Mouse (Mus musculus) R1 (cell line): Measurements from ENCODE around the gene Rnd1.

Source experiments
- DNase-seq: peaks from one replicate; pipeline ENCODE4 v3.0.0-alpha.2; 2018; ENCODE audit warnings: low read depth, low spot score

Rnd1 gene

DNA sequence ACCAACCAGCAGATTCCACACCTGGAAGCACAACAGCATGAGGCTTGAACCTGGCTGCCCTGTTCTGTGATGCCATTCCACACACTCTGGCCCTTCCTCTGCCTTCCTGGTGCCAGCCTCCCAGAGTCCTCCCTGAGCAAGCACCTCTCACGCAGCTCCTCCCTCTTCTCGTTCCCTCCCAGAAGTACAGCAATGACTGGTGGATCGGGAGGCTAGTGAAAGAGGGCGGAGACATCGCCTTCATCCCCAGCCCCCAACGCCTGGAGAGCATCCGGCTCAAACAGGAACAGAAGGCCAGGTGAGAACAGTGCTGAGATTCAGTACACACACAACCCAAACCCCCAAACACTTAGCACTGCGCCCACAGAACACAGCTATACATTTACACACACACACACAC, 37.1 kb downstream of the Rnd1 start:
- DNase-seq, result peak; percentile 96

- DNase-seq, result peak; percentile 67
Measured at GRCm38 (mm10) chr15:98637155-98637554, 40.1 kb downstream of the Rnd1 start.

- no peak for DNase-seq
Measured at GRCm38 (mm10) chr15:98636517-98636916, 40.7 kb downstream of the Rnd1 start.

GRCm38 (mm10) chr15:98635291-98635841, 41.9 kb downstream of the Rnd1 start:
- DNase-seq, result no peak

DNA sequence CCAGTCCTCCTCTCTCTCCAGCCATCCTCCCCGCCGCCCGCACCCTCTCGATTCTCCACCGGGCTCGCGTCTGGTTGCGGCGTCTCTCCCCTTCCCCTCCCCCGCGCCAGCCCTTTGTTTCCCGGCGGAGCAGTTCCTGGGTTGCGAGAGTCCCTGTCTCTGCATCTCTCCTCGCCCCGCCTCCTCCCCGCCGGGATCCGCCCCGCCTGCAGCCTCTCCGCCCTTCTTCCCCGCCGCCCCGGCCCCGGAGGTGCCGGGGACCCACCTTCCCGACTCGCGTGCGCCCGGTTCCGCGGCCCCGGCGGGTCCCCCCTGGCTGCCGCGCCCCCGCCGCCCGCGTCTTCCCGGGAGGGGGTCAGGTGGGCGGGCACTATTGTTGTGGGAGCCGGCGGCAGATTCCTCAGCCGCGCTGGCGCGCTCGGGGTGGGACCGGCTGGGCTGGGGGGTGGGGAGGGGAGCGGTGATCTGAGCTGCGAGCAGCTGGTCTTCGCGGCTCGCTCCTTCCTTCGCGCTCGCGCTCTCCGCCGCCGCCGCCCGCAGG, 42.6 kb downstream of the Rnd1 start:
- DNase-seq, result peak; percentile 90

DNA sequence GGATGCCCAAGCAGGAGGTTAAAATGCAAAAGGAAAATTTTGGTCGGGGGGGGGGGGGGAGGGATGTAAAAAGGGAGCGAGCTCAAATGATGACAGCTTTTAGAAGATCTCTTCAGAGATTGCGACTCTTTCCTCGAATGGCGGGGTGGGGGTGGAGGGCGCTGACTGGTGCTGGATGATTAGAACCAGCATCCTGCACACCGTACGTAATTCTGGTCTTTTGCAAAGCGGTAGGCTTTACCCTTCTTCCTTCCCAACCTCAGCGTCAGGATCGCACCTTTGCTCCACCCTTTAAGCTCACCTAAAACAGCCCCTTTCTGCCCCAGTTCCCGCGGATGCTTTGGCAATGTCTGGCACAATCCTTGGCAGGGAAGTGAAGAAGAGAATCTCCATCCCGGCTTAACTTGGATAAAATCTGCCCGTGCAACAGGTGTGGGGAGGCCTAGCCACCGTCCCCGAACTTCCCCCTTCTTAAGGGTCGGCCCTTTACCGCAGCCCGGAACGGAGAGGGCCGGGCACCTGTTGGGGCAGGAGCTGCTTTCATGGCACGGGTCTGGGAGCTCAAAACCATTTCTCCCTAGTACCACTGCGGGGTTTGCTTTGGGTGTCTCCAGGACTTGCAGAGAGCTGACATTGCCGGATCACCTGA, 43.3 kb downstream of the Rnd1 start:
- no peak for DNase-seq

DNA sequence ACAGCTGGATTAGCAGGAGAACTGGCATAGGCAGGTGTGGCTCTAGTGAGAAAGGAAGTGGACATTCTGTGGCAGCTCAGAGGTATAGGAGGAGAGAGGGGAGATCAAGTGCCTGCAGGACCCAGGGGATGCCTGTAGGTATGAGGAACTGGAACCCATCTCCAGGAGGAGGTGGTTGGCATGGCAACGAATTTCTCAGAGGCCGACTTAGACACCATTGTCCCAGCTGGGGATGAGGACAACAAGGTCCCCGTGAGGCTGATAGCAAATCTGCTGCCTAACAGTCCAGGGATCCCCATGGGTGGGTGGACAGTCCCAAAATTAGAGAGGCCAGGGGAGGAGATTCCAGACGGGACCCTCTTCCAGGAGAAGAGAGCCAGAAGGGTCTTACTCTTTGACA, 44.3 kb downstream of the Rnd1 start:
- DNase-seq, result peak; percentile 67

- DNase-seq, result peak; percentile 77
Measured at GRCm38 (mm10) chr15:98632107-98632744, 45.0 kb downstream of the Rnd1 start.

DNA sequence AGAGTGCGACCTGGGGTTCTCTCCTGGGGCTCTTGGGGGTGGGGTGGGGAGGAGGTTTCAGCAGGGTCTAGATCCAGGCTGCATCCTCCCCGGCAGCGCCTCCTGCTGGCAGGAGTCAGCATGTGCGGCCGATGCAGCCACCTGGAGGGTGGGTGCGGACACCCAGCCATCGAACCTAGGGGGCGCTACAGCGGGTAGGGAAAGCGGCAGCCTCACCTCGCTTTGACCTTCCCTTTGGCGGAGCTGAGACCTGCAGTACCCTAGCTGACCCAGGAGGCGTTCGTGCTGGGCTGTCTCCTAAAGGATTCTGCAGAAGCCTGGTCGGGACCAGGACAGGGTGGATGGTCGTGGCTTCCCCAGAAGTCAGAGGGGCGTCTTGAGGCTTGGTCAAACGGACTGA, 45.8 kb downstream of the Rnd1 start:
- peak; percentile 95 for DNase-seq

GRCm38 (mm10) chr15:98630540-98630939, 46.7 kb downstream of the Rnd1 start, which contains the start of gene Cacnb3:
Gene Cacnb3 (plus strand): TSS chr15:98630840.
- no peak for DNase-seq

GRCm38 (mm10) chr15:98629464-98629863, 47.8 kb downstream of the Rnd1 start:
- DNase-seq, result no peak

GRCm38 (mm10) chr15:98628589-98629254, 48.5 kb downstream of the Rnd1 start:
- DNase-seq, result no peak

DNA sequence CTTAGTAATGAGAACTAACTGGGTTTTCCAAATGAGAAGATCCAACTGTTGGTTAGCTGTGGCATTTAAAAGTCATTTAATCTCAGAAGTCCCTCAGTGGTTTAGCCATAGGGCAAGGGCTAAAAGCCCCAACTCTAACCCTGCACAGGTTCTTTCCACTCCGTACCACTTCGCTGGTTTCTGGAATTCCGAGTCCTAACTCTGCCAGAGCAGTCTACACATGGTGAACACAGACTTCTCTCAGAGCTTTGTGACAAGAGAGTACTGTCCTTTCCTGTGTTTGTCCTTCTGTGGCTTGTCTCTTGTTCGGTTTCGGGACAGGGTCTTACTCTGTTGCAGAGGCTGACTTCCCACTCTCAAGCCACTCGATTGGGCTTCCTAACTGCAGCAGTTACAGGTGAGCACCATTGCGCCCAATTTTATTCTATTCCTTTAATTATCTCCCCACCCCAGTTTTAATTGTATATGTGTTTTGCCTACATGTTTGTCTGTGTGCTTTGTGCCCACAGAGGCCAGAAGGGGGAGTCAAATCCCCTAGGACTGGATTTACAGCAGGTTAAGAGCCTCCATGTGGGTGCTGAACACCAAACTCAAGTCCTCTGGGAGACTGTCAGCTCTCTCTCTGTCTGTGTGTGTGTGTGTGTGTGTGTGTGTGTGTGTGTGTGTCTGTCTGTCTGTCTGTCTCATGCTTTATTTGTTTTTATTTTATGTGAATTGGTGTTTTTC, 50.6 kb downstream of the Rnd1 start:
- DNase-seq, result peak; percentile 73

GRCm38 (mm10) chr15:98626078-98626477, 51.2 kb downstream of the Rnd1 start:
- DNase-seq, result peak; percentile 77

DNA sequence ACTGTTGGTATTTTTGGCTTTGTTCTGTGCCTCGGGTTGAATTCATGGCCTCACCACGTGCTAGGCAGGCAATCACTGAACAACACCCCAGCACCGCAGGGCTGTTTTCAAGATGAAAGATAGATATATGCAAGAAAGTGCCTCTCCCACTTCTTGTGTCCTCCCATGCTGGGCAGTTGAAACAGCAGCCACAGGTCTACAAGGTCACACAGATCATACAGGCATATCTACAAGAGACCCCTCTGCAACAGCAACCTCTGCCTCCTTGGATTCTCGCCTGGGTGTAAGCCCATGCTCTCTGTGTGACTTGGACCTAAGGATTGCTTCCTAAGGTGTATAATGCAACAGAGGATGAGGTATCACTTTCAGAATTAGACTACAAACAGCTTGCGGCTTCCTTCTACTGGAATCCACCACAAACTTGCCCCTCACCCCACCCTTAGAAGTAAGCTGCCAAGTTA, 53.9 kb downstream of the Rnd1 start:
- peak; percentile 61 for DNase-seq

DNA sequence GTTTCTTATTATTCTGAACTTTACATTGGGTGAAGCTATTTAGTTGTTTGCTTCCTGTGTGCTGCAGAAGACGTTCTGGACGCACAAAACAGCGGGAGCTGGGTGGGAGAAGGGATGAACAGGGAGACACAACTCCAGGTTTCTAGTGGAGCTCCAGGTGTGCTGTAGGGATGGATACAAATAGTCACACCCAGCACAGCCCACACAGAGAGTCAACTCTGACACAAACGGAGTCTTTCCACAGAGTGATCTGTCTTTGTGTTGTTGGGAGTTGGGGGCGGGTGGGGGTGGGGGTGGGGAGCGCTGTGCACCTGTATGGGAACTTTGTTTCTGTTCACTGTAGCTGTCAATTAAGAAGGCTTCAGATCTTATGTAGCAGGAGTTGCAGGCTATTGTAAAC, 54.5 kb downstream of the Rnd1 start:
- DNase-seq, result no peak

DNA sequence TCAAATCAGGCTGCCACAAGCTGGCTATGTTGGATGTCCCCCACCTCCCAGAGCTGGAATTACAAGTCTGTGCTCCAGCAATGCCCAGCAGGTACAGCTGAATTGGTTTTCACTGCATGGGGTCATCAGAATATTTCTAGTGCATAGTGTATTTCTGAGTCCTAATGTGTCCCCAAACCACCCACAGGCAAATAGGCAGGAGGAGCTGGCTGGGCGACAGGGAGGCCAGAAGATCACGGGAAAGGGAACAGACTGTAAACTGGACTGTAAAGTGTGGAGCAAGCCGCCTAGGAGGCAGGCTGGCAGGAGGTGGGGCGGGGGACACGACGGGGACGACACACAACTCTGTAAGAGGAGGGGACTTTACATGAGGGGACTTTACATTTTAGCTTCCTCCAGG, 55.1 kb downstream of the Rnd1 start:
- DNase-seq, result no peak

DNA sequence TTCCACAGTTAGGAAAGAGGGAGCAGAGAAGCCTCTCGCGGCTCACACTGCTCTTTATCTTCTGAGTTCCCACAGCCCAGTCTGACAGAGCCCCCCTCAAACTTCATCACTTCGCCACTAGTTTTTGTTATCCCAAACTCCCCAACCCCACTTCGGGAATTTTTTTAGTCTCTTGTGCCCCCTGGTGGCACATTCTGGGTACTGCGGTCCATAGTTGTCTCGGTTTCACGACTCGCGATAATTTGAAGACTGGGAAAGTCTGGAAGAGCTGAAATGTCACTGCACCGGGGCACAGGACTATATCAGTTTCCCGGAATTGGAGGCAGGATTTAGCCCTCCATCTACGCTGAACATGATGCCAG, 60.1 kb downstream of the Rnd1 start:
- peak; percentile 86 for DNase-seq

GRCm38 (mm10) chr15:98616362-98617175, 60.7 kb downstream of the Rnd1 start:
- no peak for DNase-seq

DNA sequence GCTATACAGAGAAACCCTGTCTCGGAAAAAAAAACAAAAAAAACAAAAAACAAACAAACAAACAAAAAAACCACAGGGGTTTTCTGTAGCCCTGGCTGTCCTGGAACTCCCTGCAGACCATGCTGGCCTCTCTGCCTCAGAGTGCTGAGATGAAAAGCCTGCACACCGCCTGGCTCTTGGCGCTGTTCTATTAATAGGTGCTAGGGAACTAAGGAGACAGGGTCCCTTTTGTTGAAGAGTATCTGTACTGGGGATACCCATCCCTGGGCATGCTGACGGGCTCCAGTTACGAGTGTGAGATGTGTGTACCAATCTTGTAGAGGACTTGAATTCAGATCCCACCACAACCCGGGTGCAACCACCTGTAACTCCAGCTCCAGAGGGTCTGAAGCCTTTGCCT, 61.5 kb downstream of the Rnd1 start:
- DNase-seq, result no peak

GRCm38 (mm10) chr15:98614971-98615370, 62.3 kb downstream of the Rnd1 start:
- DNase-seq, result no peak
